Mouse (Mus musculus): ENCODE data around the gene Mlc1.

Mlc1 gene

DNA sequence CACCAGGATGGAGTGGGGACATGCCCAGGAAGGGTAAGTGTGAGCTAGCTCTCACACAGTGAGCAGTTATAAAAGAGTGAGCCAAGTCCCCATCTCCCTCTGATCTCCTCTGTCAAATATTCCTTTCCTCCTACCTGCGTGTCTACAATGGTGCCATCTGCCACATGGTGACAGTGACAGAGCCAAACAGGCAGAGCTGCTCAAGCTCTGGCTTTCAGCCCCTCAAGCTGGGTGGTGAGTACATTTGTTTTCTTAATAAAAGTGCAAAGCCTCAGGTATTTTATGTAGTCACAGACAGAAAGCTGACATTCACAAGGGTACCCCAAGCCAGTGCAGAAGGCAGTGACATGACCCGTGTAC, 41.5 kb downstream of the Mlc1 start:
- DNase-seq (ENCODE audit: low read depth in 1 of 2, low spot score in 2 of 2), result no peak

GRCm38 (mm10) chr15:88936619-88937290, 42.1 kb downstream of the Mlc1 start:
- no peak for DNase-seq (ENCODE audit: low read depth in 1 of 2, low spot score in 2 of 2)

DNA sequence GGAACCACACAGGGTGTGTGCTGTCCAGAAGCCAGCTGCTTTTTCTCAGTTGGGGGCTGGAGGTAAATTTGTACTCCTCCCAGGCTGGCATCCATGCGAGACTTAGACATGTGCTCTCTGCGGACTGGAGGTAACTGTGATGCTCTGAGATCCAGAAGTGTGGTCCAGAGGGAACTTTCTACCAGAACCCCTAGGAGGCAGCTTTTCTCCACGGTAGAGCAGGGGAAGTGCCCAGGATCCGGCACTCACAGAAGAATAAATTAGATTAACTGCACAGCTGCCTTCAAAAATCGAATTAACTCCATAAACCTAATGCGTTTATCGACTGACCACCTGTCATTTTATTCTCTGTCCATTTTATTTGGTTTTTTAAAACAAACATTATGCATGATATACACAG, 44.7 kb downstream of the Mlc1 start:
- DNase-seq (ENCODE audit: low read depth in 1 of 2, low spot score in 2 of 2), result no peak

- DNase-seq (ENCODE audit: low read depth in 1 of 2, low spot score in 2 of 2), result no peak
Measured at GRCm38 (mm10) chr15:88932667-88933066, 46.1 kb downstream of the Mlc1 start.

- DNase-seq (ENCODE audit: low read depth in 1 of 2, low spot score in 2 of 2), result no peak
Measured at GRCm38 (mm10) chr15:88921992-88922310, 56.9 kb downstream of the Mlc1 start.

GRCm38 (mm10) chr15:88921131-88921991, 57.4 kb downstream of the Mlc1 start:
- peak in 1 of 2 experiments; percentile 29 for DNase-seq (ENCODE audit: low read depth in 1 of 2, low spot score in 2 of 2)

DNA sequence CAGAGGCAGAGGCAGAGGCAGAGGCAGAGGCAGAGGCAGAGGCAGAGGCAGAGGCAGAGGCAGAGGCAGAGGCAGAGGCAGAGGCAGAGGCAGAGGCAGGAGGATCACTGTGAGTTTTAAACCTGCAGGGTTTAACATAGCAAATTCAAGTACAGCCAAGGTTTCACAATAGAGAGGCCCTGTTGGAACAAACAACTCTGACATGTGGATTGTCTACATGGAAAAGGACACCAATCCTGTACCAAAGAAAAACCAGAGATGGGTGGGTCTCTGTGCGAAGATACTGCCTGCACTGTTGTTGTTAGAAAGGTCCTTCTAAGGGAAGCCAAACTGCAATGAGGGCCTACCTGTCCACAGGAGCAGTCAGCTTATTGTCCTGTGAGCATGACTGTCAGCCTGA, 58.7 kb downstream of the Mlc1 start:
- no peak for DNase-seq (ENCODE audit: low read depth in 1 of 2, low spot score in 2 of 2)

DNA sequence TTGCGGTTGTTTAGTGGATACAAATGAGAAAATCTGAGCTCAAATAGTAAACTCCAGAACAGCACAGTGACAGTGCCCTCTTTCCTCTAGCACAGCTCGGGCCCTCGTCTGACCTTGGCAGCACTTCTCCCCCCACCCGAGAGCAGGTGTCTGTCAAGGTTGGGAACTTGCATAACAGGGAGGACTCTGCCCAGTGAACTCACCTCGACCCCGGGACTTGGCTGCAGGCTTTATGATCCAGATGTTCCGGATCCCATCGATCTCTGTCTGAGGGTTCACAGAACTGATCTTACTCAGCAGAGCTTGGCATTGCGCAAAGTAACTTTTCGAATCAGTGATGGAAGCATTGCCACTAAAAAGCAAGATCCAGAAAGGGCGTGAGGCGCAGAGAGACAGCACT, 59.5 kb downstream of the Mlc1 start:
- DNase-seq (ENCODE audit: low read depth in 1 of 2, low spot score in 2 of 2), result no peak

- DNase-seq (ENCODE audit: low read depth in 1 of 2, low spot score in 2 of 2), result no peak
Measured at GRCm38 (mm10) chr15:88917126-88917525, 61.7 kb downstream of the Mlc1 start.

GRCm38 (mm10) chr15:88916366-88916765, 62.4 kb downstream of the Mlc1 start:
- no peak for DNase-seq (ENCODE audit: low read depth in 1 of 2, low spot score in 2 of 2)

DNA sequence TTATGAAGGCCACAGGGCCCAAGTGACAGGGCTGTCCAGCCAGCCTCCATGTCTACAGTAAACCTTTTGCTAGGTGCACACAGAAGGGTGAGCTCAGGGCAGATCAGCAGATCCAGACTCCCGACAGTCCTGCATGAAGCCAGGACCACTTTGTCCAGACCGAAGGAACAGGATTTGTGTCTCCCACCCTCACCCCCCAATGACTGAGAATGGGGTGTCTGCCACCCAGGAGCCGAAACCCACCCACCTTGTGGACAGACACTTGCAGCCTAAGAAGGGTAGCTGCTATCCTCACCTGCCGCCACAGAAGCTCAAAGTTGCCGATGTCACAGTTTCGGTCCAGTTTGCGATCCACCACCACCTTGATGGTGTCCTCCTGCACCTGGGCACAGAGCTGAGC, 63.8 kb downstream of the Mlc1 start:
- no peak for DNase-seq (ENCODE audit: low read depth in 1 of 2, low spot score in 2 of 2)

GRCm38 (mm10) chr15:88906347-88906746, 72.5 kb downstream of the Mlc1 start:
- DNase-seq (ENCODE audit: low read depth in 1 of 2, low spot score in 2 of 2), result no peak
